Mouse (Mus musculus): ENCODE measurements around the gene Pyroxd2. TPM values are rescaled to one million over a fixed set of nuclear protein-coding genes. Genes with fewer than 3 reads are reported as not detected.
A peak's percentile ranks its signal among the peaks of the same experiment; 100 is the strongest.

Pyroxd2 gene
- total and polyA plus RNA-seq, 2 experiments from 2014 or later: 1.9 to 2.6 TPM

GRCm38 (mm10) chr19:42767361-42767760 is 14.8 kb upstream of the Pyroxd2 start:
- Histone ChIP-seq H3K9me3 (ENCODE audit: low read length) (no peaks in the 10 kb centered on the region), H3K4me2 (ENCODE audit: low read depth, low read length) (no peak overlapping the region), H3K27me3 (ENCODE audit: insufficient read depth, low read length) (no peaks in the 10 kb centered on the region), H3K4me1 (ENCODE audit: insufficient read depth, low read length) (no peaks in the 10 kb centered on the region), H3K4me3 (ENCODE audit: low read length) (no peak overlapping the region), H3K36me3 (ENCODE audit: insufficient read depth, low read length) (0 out of 2 replicates have a peak, but pooled peaks cover 5% of the 10 kb centered on the region), H3K27ac (no peak overlapping the region), H3K9ac (replicated peaks; ENCODE audit: low read length) (no peak overlapping the region)
- TF ChIP-seq CTCF (IDR thresholded peaks at IDR 0.05; ENCODE audit: low read depth): no peak
- ATAC-seq (no peak), DNase-seq (ENCODE audit: low spot score) (no peak)
- WGBS: 58% methylated on average over 8 of the region's 8 CpGs

- DNase-seq (ENCODE audit: low spot score) (no peak), ATAC-seq (no peak)
- no peak overlapping the region for H3K27ac ChIP-seq
- H3K36me3 ChIP-seq (ENCODE audit: insufficient read depth, low read length): no peaks in the 10 kb centered on the region
- H3K9ac ChIP-seq (replicated peaks; ENCODE audit: low read length): no peak overlapping the region
- no peaks in the 10 kb centered on the region for H3K27me3 ChIP-seq (ENCODE audit: insufficient read depth, low read length)
- H3K4me3 ChIP-seq (ENCODE audit: low read length): no peak overlapping the region
- H3K9me3 ChIP-seq (ENCODE audit: low read length): no peaks in the 10 kb centered on the region
- 82% methylated on average over 10 of the region's 10 CpGs for WGBS
- no peak overlapping the region for H3K4me2 ChIP-seq (ENCODE audit: low read depth, low read length)
- no peaks in the 10 kb centered on the region for H3K4me1 ChIP-seq (ENCODE audit: insufficient read depth, low read length)
- TF ChIP-seq CTCF (IDR thresholded peaks at IDR 0.05; ENCODE audit: low read depth): no peak
Observed at GRCm38 (mm10) chr19:42764398-42764797, 11.8 kb upstream of the Pyroxd2 start.

- Histone ChIP-seq H3K4me3 (ENCODE audit: low read length) (no peak overlapping the region), H3K9me3 (ENCODE audit: low read length) (no peaks in the 10 kb centered on the region), H3K4me1 (ENCODE audit: insufficient read depth, low read length) (peaks cover 13% of the 10 kb centered on the region), H3K36me3 (ENCODE audit: insufficient read depth, low read length) (no peaks in the 10 kb centered on the region), H3K27me3 (ENCODE audit: insufficient read depth, low read length) (no peaks in the 10 kb centered on the region), H3K27ac (no peak overlapping the region), H3K9ac (replicated peaks; ENCODE audit: low read length) (no peak overlapping the region), H3K4me2 (ENCODE audit: low read depth, low read length) (no peak overlapping the region)
- no peak for TF ChIP-seq CTCF (IDR thresholded peaks at IDR 0.05; ENCODE audit: low read depth)
- DNase-seq (ENCODE audit: low spot score) (no peak), ATAC-seq (no peak)
- 90% methylated on average over 6 of the region's 6 CpGs for WGBS
Observed at GRCm38 (mm10) chr19:42756671-42757070, 4.1 kb upstream of the Pyroxd2 start.

GRCm38 (mm10) chr19:42755148-42755870 is 2.7 kb upstream of the Pyroxd2 start:
- TF ChIP-seq CTCF (IDR thresholded peaks at IDR 0.05; ENCODE audit: low read depth): no peak
- Histone ChIP-seq H3K36me3 (ENCODE audit: insufficient read depth, low read length) (no peaks in the 10 kb centered on the region), H3K4me1 (ENCODE audit: insufficient read depth, low read length) (peaks cover 15% of the 10 kb centered on the region), H3K9ac (replicated peaks; ENCODE audit: low read length) (no peak overlapping the region), H3K4me3 (ENCODE audit: low read length) (no peak overlapping the region), H3K4me2 (ENCODE audit: low read depth, low read length) (no peak overlapping the region), H3K27me3 (ENCODE audit: insufficient read depth, low read length) (no peaks in the 10 kb centered on the region), H3K9me3 (ENCODE audit: low read length) (no peaks in the 10 kb centered on the region), H3K27ac (no peak overlapping the region)
- 61% methylated on average over 15 of the region's 15 CpGs for WGBS
- DNase-seq (ENCODE audit: low spot score) (no peak), ATAC-seq (no peak)

- DNase-seq (ENCODE audit: low spot score): peak; percentile 65
- Histone ChIP-seq H3K36me3 (ENCODE audit: insufficient read depth, low read length) (no peaks in the 10 kb centered on the region), H3K27ac (peak overlapping the region; percentile 82), H3K4me1 (ENCODE audit: insufficient read depth, low read length) (peaks cover 15% of the 10 kb centered on the region), H3K4me2 (ENCODE audit: low read depth, low read length) (peak overlapping the region; percentile 63), H3K27me3 (ENCODE audit: insufficient read depth, low read length) (no peaks in the 10 kb centered on the region), H3K4me3 (ENCODE audit: low read length) (no peak overlapping the region; the same call in 1 of the 2 replicates), H3K9ac (replicated peaks; ENCODE audit: low read length) (peak overlapping the region; percentile 62; the same call in 1 of the 2 replicates), H3K9me3 (ENCODE audit: low read length) (no peaks in the 10 kb centered on the region)
- WGBS: 23% methylated on average over 11 of the region's 11 CpGs
- peak; percentile 21; the same call in 1 of the 2 replicates for ATAC-seq
- no peak for TF ChIP-seq CTCF (IDR thresholded peaks at IDR 0.05; ENCODE audit: low read depth)
Observed at GRCm38 (mm10) chr19:42753141-42753917, 754 bp upstream of the Pyroxd2 start.

GRCm38 (mm10) chr19:42750196-42750595 is 2.4 kb downstream of the Pyroxd2 start:
- Histone ChIP-seq H3K4me2 (ENCODE audit: low read depth, low read length) (no peak overlapping the region), H3K4me1 (ENCODE audit: insufficient read depth, low read length) (peaks cover 15% of the 10 kb centered on the region), H3K27ac (no peak overlapping the region), H3K27me3 (ENCODE audit: insufficient read depth, low read length) (no peaks in the 10 kb centered on the region), H3K9me3 (ENCODE audit: low read length) (no peaks in the 10 kb centered on the region), H3K4me3 (ENCODE audit: low read length) (no peak overlapping the region), H3K9ac (replicated peaks; ENCODE audit: low read length) (no peak overlapping the region), H3K36me3 (ENCODE audit: insufficient read depth, low read length) (no peaks in the 10 kb centered on the region)
- TF ChIP-seq CTCF (IDR thresholded peaks at IDR 0.05; ENCODE audit: low read depth): no peak
- WGBS: 73% methylated on average over 11 of the region's 11 CpGs
- ATAC-seq: no peak
- no peak for DNase-seq (ENCODE audit: low spot score)

All from hindbrain, postnatal 0 days (tissue).